ENCODE assay signal across 15 mouse cellular contexts in genomic region chr9:106119075-106119474, GRCm38 (mm10). TPM values are rescaled to one million over a fixed set of nuclear protein-coding genes. Genes with fewer than 3 reads are reported as not detected.
"Had no signal": no experiment of that assay in that cellular context is flagged by ENCODE, and none has a peak within 500 bp of the region (broad histone marks: within the 10 kb centered on the region; RNA-seq: fewer than 3 reads in every experiment).

No protein-coding gene starts in this region.

- ATAC-seq: midbrain, embryonic 16.5 days had no signal

- H3K9me3 ChIP-seq: kidney, embryonic 15.5 days; liver, embryonic 13.5 days had no signal

- H3K4me2 ChIP-seq: kidney, embryonic 15.5 days; liver, embryonic 13.5 days had no signal

- H3K27ac ChIP-seq: kidney, embryonic 15.5 days; left cerebral cortex, adult 2 months; liver, embryonic 13.5 days had no signal

- H3K27me3 ChIP-seq: kidney, embryonic 15.5 days; liver, embryonic 13.5 days had no signal

- H3K4me3 ChIP-seq: kidney, embryonic 15.5 days; left cerebral cortex, adult 2 months; liver, embryonic 13.5 days had no signal

- H3K9ac ChIP-seq: kidney, embryonic 15.5 days; liver, embryonic 13.5 days had no signal

- H3K36me3 ChIP-seq: kidney, embryonic 15.5 days; liver, embryonic 13.5 days had no signal

- H3K4me1 ChIP-seq: kidney, embryonic 15.5 days; liver, embryonic 13.5 days had no signal

- DNase-seq: kidney, adult 11 months; kidney, adult 8-10 months; kidney, postnatal 10 days; kidney, postnatal 36 days; layer of hippocampus, postnatal 36 days; liver, embryonic 13.5 days; lung, adult 2 months; lung, postnatal 14 days; lung, postnatal 4 days; thymus, postnatal 25 days had no signal

RNA-seq across cellular contexts. Expression of gene Col6a4, which starts 22.5 kb away (rescaled TPM):
- polyA plus RNA-seq: limb, embryonic 11.5 days; liver, adult 2 months; liver, embryonic 13.5 days had no signal
